Mouse (Mus musculus): Measurements from ENCODE around the gene 2410004B18Rik. TPM values are rescaled to one million over a fixed set of nuclear protein-coding genes. Genes with fewer than 3 reads are reported as not detected.
"Not testable (repeated sequence)": the region's sequence is repeated elsewhere in the genome, so short reads cannot be mapped to it uniquely, and the experiment has no call there.

The 2410004B18Rik gene
- total RNA-seq (2021) = 10 to 100 TPM; 18.0 to 20.6 TPM
- long read RNA-seq, experiment 1, transcript 2410004B18Rik-201 (3 exons, 1,547 nt) = major isoform, 33 of 41 reads
- long read RNA-seq, experiment 1, partial matches to known transcripts = 2 of 41 reads
- long read RNA-seq, experiment 1, other reads (novel, unspliced or antisense) = 2 of 41 reads
- long read RNA-seq, experiment 2, transcript 2410004B18Rik-201 (3 exons, 1,547 nt) = major isoform, 19 of 25 reads
- long read RNA-seq, experiment 2, partial matches to known transcripts = 0 of 25 reads
- long read RNA-seq, experiment 2, other reads (novel, unspliced or antisense) = 0 of 25 reads

DNA sequence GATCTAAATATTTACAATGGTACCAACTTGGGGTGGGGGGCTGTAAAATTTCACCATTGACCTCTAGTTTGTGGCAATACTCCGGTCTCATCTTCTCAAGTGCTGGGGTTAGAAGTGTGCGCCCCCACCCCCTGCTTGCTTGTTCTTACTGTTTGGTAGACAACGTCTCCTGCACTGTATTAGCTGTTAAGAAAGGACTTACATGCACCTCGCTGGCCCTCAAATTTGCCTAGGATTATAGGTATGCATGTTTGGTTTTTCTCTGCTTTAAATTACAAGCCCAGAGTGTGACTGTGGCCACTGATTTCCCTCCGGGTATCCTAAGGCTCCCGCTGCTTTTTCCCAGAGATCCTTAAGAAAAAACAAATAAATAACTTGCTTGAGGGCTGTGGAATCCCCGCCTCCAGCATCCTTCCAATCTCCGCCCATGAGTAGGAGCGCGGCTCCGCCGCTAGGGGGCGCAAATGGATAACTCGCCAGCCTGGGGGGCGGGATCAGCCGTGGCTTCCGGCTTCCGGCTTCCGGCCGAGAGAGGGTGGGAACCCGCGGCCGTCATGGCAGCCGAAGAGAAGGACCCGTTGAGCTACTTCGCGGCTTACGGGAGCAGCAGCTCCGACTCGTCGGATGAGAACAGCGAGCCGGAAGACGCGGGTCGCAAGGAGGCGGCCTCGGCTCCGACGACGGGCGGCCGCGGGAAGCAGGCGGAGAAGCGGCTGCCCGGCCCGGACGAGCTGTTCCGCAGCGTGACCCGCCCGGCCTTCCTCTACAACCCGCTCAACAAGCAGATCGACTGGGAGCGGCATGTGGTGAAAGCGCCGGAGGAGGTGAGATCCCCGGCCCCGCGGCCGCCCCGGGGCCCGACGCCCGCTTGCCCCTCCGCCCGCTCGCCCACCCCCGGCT lies at the start of gene 2410004B18Rik:
TSS of gene 2410004B18Rik (plus strand) at position 510 of the 900 bp plus-strand sequence.
- DNase-seq = peak; percentile 92 to 94

- no peak for DNase-seq
Observed at GRCm38 (mm10) chr3:145890346-145891132, 47.3 kb upstream of the 2410004B18Rik start.

GRCm38 (mm10) chr3:145892451-145892850 lies 45.4 kb upstream of the 2410004B18Rik start:
- DNase-seq = no peak

DNA sequence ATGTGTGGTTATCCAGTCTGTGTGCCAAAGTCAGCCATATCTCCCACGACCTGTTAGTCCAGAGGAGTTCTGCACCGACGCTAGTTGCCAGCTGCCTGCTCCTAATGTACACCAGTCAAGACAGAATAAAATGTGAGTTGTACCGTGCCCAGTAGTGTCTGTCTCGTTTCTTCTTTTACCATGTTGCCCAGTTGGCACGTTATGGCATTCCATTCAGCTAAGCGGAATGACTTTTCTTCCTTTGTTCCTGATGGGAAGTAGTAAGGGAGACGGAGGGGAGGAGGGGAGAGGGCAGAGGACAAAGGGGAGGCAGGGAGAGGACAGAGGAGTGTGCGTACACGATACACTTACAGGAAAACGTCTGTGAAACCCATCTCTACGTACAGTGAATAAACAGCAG lies 43.7 kb upstream of the 2410004B18Rik start:
- DNase-seq = peak in 1 of 2 experiments; percentile 55

GRCm38 (mm10) chr3:145897749-145898148 lies 40.1 kb upstream of the 2410004B18Rik start:
- peak; percentile 70 to 86 for DNase-seq

GRCm38 (mm10) chr3:145899832-145900231 lies 38.0 kb upstream of the 2410004B18Rik start:
- DNase-seq = peak; percentile 70 to 86

- no peak for DNase-seq
Observed at GRCm38 (mm10) chr3:145903530-145903929, 34.3 kb upstream of the 2410004B18Rik start.

DNA sequence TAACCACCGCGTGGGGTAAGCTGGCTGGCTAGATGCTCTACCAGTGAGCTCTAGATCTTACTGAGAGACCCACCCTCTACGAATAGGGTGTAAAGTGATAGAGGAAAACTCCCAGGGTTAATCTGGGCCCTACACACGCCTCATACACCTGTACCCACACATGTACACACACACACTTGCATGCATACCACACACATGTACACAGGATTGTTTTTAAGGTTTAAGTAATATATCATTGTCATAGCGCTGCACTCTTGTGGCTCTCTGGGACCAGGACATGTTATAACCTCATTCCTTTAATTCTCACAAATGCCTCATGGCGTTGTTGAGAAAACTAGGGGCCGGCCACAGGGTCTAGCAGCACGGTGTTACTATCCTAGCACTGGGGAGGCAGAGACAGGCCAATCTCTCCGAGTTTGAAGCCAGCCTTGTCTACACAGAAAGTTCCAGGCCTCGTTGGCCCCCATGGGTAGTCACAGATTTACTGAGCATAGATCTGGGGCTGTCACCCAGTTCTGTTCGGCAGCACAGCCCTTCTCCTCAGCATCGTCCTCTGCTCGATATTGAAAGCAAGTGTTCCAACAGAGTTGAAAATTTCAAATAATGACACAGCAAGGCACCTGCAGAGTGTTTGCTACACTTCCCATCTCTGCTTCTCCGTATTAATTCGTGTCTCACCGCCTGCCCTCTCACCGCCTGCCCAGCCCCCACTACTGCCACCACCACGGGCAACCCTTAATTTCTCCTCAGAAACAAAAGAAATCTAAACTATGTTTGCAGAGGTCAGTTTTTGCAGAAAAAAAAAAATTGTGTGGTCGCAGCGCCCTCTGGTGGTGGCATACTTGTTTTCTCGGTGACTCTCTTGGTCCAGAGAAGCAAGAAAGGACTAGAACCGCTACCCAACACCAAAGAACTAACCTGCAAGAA lies 32.7 kb upstream of the 2410004B18Rik start:
- DNase-seq = peak; percentile 41 to 88

DNA sequence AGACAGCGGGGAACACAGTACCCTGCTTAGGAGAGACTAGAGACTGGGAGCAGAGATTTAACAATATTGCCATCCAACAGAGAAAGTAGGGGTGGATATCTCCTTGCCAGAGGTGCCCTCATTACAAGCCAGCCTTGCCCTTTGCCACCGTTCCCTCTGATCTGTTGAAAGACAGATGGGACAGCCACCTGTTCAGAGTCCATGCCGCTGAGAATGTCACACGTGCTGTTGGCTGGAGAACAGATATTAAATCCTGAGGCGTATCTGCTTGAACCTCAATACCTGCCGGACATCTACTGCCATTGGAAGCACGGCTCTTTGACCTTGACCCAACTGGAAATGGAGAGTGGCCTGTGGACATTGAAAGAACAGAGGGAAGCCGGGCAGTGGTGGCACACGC lies 31.2 kb upstream of the 2410004B18Rik start:
- DNase-seq = no peak

DNA sequence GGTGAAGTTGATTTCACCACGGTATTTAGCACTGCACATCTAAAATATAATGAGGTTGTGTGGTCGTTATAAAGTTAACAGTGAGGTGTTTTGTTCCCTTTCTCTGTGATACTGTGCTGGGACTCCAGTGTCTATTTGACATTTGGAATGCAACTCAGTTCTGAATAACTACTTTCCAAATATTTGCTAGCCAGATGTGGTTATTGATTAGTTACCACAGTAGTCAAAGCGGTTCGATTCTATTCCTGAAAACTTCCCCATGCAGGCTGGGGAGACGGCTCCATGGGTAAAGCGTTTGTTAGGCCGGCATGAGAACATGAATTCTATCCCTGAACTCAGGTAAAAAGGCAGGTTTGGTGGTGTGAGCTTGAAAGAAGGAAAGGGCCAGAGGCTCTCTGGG lies 25.3 kb upstream of the 2410004B18Rik start:
- DNase-seq = no peak

DNA sequence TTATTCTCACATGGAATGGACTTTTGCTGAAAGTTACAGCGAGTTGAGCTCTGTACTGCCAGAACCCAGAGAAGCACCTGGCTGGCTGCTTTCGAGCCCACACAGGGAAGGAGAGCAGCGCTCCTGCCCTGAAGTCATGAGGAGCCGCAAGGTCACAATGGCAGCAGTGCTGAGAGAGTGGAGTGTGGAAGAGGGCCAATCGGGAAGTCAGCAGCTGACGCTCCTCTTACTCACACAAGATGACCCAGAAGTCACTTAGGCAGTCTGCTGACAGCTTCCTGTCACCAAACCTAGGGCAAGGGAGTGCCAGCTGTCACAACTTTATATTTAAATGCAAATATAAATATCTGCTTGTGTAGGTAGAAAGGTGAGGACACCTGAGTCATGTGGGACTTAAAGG lies 24.6 kb upstream of the 2410004B18Rik start:
- DNase-seq = peak in 1 of 2 experiments; percentile 16

DNA sequence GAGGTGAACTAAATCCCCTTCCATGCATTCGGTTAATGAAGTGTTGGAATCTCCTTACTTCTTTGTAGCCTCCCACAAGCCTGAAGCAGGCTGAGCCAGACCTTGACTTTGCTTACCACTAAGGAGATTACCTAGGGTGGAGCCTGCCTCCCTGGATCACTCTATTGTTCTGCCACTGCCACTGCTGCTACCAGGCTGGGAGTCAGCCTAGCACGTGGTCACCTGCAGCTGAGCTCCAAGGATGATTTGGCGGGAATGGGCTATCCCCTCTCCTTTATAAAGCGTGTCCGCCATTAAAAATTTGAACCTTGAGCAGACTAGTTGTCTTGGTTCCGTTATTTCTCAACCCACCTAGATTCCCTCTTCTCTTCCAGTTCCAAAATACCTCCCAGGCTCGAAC lies 23.9 kb upstream of the 2410004B18Rik start:
- not testable (repeated sequence) for DNase-seq

DNA sequence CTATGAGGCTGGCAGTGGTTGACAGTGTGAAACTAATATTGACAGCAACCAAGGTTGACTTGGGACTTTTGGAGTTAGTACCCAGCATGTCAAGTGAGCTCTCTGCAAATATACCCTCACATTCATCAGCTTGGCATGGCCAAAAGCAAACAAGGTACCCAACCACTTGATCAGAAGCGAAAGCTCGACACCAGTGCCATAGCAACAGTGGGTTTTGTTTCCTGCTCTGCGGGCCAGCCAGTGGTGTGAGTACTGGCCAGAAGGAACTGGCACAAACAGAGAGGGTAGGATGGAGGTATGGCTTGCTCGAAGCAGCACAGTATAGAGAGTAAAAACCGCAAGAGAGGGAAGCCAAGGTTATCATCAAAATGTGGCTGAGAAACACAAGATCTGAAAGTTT lies 21.4 kb upstream of the 2410004B18Rik start:
- DNase-seq = no peak

DNA sequence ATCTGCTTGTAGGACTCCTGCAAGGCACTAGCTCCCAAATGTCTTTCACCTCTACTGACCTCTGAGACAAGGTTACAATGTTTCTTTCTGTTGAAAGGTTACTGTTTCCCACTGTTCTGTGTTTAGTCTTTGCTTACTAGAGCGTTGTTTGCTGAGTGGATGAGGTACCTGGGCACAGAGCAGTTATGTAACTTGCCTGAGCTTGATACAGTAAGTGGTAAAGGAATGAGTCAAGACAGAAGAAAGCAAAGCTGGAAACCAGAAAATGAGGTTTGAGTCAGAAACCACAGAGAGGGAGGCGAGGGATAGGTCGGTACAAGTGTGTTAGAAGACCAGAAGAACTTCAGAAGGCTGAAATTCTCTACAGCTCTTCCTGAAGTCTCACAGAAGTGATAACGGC lies 21.0 kb upstream of the 2410004B18Rik start:
- no peak for DNase-seq

GRCm38 (mm10) chr3:145922019-145922854 lies 15.6 kb upstream of the 2410004B18Rik start, which contains the start of gene Bcl10:
Bcl10 (plus strand) TSS chr3:145922804.
- peak in 1 of 2 experiments; percentile 34 for DNase-seq

GRCm38 (mm10) chr3:145922971-145923370 lies 14.8 kb upstream of the 2410004B18Rik start:
- DNase-seq = no peak

DNA sequence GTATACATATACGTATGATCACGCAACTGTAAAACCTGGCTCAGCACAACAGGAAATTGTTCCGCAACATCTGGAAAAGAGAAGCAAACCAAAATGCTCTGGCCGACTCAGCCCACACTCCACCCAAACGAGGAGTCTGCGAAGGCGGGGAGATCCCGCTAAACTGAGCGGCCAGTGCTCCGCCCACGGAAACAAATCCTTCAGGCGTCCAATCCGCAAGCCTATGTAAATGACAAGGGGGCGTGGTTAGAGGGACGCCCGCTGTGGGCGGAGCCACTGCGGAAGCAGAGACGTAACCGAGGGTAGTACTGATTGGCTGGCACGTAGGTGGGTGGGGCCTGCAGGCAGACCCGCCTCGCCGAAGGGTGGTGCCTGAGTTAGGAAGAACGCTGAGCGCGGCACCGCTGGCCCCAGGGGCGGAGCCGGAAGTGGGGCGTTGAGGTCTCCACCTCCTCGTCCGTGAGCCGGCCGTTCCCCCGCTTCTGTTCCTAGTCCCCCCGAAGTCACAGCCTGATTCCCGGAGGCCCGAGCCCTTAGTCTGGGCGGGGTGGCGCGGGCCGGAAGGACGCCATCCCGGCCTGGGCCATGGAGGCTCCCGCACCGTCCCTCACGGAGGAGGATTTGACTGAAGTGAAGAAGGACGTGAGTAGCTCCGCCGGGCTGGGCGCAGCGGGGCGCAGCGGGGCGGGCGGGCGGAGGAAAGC lies 13.8 kb upstream of the 2410004B18Rik start:
- DNase-seq = peak; percentile 99 to 100

- DNase-seq = peak; percentile 67 to 68
Observed at GRCm38 (mm10) chr3:145924649-145925337, 13.0 kb upstream of the 2410004B18Rik start.

DNA sequence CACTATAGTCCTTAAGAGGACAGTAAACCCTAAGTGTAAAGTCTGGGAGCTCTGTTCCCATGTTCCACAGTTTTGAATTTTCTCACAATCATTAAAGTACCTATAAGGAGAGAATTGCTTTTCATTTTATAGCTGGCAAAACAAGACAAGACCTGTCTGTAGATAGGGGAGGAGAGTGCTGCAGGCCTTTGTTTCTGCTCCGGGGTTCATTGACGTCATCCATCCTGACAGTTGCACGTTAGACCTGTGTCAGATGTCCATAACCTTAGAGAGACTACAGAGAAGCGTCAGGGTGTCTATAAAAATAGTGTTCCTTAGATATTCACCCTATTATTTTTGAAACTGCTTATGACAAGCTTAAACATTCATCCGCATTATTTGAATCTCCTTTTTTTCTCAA lies 12.3 kb upstream of the 2410004B18Rik start:
- DNase-seq = no peak
